Mouse (Mus musculus) adrenal gland, adult 18-20 months (tissue): ENCODE results near the gene Ptp4a2. TPM values are rescaled to one million over a fixed set of nuclear protein-coding genes. Genes with fewer than 3 reads are reported as not detected.
"Not testable (repeated sequence)": the region's sequence is repeated elsewhere in the genome, so short reads cannot be mapped to it uniquely, and the experiment has no call there.

ENCODE experiments used
- DNase-seq, 2 experiments: peaks; one replicate each; pipeline ENCODE4 v3.0.0; 2021 to 2022; ENCODE audit warnings: low spot score in 2 of 2
- long read RNA-seq, 2 experiments: library from polyadenylated mRNA; stranded (forward); transcript quantifications; one replicate each; pipeline ENCODE4 v2.0.0; 2021
- total RNA-seq, 2 experiments: library from RNA; stranded (reverse); gene quantifications; 1 replicate in 1 of 2; 2 replicates in 1 of 2; pipeline ENCODE4 v1.2.3; 2021

The Ptp4a2 gene
- total RNA-seq, result 100 to 1,000 TPM; 291 to 386 TPM
- long read RNA-seq, experiment 1, transcript Ptp4a2-201 (6 exons, 3,646 nt), result major isoform, 82 of 121 reads
- long read RNA-seq, experiment 1, transcript Ptp4a2-207 (6 exons, 3,382 nt), result minor isoform, 23 of 121 reads
- long read RNA-seq, experiment 1, partial matches to known transcripts, result 1 of 121 reads
- long read RNA-seq, experiment 1, other reads (novel, unspliced or antisense), result 15 of 121 reads
- long read RNA-seq, experiment 2, transcript Ptp4a2-207 (6 exons, 3,382 nt), result minor isoform, 20 of 195 reads
- long read RNA-seq, experiment 2, transcript Ptp4a2-201 (6 exons, 3,646 nt), result major isoform, 113 of 195 reads
- long read RNA-seq, experiment 2, partial matches to known transcripts, result 17 of 195 reads
- long read RNA-seq, experiment 2, other reads (novel, unspliced or antisense), result 45 of 195 reads

DNA sequence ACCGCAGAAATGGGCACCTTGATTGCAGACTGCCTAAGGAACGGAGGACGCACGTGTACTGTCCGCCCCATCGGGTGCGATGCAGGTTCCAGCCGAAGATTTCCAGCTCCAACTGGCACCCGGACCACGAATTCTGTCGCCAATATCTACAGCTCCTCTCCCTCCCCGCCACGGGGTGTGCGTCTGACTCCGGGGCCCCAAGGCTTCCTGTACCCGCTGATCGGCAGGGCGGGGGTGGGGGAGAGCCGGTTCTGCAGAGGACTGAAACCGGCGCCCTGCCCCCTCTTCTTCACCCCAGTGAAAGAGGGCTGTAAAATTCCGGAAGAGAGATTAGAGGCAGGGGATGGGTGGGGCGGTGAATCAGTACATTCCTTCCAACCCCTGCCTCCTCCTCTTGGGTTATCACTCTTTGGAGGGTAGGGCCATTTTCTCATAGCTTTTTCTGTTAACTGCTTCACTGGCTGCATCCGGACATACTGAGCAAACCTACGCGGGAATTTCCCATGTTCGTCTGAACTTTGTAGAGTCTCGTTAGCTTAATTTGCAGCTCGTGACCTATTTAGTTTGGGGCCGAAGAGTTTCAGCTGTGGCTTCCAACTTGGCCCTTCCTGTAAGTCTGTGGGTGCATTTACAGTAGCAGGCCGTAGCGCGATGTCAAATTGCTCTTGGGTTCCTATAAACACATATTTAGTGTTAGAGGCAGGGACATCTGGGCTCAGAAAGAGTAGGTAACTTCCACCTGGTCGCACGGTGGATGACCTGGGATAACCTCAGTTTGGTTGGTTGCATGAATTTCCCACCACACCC, at the start of gene Ptp4a2:
Ptp4a2 (plus strand) TSS at position 422 of the 807 bp plus-strand sequence.
- DNase-seq, result peak; percentile 53 to 54

DNA sequence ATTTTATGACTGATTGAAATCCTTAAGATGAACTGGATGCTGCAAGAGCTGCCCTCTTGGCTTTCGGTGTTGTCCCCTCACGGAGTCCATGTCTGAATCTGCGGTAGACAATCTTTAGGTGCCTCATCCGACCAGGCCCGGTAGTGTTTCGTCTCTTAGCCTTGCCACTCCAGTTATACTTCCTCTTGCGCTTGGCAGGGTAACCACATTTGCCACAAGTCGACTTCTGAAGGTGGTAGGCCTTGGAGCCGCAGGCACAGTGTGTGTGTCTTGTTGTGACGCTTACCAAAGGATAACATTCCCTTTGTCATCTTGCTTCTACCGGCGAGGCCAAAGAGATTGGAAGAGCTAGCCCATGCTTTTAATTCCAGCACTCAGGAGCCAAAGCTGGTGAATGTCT, 49.4 kb upstream of the Ptp4a2 start:
- DNase-seq, result no peak

DNA sequence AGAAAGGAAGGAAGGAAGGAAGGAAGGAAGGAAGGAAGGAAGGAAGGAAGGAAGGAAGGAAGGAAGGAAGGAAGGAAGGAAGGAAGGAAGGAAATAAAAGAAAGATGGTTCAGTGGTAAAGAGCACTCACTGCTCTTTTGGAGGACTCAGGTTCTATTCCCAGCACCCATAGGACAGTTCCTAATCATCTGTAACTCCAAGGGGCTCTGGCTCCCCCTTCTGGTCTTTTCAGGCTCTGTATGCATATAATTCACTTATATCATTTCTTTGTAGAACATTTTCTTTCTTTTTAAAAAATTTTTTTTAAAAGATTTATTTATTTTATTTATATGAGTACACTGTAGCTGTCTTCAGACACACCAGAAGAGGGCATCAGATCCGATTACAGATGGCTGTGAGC, 48.5 kb upstream of the Ptp4a2 start:
- DNase-seq, result not testable (repeated sequence)

DNA sequence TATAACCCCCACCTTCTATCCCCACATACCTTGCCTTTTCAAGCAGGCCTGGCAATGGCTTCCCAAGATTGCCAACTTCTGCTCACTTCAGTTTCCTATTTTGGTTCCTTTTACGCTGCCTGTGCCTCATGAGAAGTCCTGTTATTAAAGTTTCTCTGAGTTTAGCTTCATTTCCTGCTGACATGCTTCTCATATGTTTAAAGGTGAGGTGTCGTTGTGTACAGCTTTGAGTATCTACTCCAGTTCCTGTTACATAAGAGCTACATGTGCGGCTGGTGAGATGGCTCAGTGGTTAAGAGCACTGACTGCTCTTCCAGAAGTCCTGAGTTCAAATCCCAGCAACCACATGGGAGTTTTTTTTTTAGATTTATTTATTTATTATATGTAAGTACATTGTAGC, 45.7 kb upstream of the Ptp4a2 start:
- DNase-seq, result no peak

DNA sequence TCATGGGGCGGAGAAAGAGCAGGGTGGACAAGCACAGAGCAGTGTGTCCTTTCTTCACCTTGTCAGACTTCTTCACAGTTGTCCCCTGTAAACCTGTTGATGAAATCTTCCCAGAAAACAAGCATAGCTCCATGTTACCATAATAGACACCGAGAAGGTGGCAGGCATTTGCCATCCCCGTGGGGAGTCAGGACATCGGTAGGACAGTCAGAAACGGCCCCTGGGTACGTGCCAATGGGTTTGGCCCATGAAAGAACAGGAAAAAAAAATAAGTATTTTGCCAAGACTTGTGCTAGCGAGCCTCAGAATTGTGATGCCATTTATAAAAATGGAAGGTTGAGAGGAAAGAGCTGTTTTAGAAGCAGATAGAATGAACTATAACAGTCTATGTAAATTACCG, 43.2 kb upstream of the Ptp4a2 start:
- DNase-seq, result no peak

DNA sequence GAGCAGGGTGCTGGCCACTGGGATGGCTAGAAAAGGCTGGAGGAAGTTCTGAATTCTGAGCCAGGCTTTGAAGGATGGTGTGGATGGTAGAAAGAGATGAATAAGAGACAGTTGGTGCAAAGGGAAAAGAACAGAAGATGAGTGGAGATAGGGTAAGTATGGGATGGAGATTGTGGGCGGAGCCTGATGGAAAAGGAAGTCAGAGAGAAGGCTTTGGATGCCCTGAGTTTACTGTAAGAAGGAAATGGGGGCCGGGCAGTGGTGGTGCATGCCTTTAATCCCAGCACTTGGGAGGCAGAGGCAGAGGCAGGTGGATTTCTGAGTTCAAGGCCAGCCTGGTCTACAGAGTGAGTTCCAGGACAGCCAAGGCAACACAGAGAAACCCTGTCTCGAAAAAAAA, 42.3 kb upstream of the Ptp4a2 start:
- DNase-seq, result not testable (repeated sequence)

DNA sequence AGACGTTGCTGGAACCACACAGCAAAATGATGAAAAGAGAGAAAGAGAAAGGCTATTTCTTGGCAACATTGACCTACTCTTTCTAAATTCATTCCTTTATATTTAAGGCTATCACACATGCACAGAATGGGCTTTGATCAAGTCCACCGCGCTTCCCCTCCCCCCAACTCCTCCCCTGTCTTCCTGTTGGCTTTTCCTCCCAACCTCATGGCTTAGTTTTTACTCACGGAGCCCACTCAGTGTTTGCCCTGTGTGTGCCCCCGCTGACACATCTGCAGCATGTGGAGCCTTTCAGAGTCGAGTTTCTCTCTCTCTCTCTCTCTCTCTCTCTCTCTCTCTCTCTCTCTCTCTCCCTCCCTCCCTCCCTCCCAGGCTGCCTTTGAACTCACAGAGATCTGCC, 40.4 kb upstream of the Ptp4a2 start:
- no peak for DNase-seq

DNA sequence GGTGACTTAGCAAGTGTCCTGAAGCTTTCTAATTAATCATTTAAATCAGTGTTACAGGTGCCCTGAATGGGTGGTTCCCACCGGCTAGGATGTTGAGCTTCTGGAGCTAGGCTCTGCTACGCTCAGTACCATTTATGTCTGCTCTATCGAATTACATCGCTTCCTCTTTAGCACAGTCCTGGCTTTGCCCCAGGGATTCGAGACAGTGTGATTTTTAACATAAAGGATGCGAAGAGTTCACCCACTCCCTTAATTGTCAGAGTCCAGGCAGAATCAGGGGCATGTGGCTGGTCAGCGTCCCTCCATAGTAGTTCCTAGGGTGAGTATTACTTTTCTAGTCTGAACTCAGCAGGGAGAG, 39.7 kb upstream of the Ptp4a2 start:
- DNase-seq, result no peak

DNA sequence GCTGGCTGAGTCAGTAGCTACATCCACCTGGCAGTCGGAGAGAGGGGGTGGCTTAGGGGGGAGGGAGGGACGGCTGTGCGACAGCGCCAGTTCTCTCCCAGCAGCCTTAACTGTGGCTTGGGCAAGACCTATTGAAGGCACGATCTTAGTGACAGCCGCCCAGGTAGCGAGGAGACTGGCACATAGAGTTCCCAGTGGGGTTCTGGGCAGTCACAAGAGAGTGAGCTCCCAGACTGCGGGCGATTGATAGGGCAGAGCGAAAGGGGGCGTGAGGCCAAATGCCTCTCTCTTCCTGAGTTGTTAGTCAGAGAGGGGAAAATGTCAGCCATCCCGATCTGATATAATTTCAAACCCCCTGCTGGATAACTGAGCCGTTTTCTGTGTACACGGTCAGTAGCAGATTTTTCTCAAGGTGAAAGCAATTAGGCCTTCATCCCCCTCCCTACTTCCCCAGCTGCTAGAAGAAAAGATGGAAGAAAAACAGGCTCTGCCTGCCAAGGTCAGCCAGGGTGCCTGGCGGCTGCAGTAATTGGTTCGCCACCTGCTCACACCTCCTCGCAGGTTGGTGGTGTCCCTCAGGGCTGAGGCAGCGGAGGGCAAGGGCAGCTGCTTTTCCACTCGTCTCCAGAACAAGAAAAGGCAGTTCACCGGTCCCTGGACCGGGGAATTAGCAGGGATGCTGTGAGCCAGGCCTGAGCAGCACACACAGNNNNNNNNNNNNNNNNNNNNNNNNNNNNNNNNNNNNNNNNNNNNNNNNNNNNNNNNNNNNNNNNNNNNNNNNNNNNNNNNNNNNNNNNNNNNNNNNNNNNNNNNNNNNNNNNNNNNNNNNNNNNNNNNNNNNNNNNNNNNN, 39.1 kb upstream of the Ptp4a2 start:
- DNase-seq, result no peak

DNA sequence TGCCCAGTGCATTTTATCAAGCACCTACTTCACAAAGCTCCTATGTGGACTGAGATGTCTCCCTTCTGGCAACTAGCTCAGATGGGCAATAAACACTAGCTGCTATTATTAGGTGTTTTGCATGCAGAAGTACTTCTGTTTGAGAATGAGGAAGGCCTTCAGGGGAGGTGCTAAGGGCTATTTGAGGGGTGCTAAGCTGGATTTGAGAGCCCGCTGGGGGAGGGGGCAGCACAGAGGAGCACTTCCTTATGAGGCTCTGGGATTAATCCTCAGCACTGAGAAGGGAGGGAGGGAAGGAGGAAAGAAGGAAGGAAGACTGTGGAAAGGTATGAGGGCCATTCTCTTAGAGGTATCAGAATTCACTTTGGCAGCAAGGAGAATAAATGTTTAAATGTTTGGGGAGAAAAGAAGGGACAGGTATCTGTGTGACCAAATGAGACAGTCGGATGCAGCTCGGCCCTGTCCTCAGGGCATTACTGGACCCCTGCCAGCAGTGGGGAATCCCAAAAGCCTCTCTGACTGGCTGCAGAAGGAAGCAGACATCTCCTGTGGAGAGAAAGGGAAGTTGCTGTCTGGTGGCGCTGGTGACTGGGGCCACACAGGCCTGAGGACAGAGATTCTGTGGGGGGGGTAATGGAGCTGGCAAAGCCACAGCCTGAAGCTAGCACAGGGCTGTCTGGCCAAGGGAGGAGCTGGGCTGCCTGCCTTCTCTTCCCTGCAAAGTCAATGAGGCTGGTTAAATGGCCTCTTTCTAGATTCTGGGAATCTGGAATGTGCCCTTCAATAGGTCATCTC, 28.9 kb upstream of the Ptp4a2 start:
- DNase-seq, result peak in 1 of 2 experiments; percentile 39

DNA sequence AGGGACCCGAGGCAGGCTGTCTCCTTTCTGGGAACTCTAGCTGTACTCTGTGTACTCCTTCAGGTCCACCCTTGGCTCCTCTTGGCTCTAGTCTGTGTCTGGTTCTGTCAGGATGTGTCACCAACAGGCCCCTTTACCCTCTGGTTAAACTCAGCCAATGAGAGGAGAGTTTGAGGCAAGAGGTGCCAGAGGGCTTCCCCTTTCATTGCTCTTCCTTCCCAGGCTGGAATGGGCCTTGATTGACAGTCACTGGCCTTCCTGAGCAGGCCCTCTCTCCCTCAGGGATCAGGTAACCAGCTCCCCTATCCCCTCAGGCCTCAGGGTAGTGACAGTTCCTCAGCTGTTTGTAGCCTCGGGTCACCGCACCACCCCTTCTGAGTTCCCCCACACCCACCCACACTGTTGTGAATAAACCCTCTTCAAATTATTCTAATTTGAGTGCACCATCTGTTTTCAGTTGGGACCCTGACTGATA, 28.1 kb upstream of the Ptp4a2 start:
- no peak for DNase-seq

DNA sequence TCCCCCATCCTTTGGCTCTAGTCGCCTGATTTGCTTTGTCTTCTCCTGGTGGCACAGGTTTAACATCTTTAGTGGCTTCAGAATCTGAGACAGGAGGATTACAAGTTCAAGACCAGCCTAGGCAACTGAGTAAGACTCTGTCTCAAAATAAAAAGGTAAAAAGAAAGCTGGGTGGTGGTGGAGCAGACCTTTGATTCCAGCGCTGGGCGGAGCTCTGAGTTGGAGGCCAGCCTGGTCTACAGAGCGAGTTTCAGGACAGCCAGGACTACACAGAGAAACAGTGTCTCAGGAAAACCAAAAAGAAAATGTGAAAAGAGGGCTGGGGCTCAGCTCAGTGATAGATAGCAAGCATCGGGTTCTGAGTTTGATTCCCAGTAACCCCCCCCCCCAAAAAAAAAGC, 27.5 kb upstream of the Ptp4a2 start:
- no peak for DNase-seq

DNA sequence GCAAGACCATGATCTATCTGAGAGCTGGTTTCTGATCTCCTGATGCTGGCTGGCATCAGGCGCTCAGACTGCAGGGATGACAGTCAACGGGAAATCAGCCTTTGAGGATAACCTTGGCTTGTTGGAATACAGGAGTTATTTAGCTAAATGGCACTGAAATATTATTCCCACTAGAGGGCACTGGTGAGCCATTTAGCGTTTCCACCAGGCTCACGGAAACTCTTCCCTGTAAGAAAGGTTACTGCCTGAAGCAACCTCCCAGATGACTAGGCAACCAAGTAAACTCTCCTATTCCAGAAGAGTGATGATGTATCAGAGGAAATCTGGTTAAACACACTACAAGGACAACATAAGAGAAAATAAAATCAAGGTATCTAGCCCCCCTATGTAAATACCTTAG, 25.8 kb upstream of the Ptp4a2 start:
- peak; percentile 51 to 74 for DNase-seq

DNA sequence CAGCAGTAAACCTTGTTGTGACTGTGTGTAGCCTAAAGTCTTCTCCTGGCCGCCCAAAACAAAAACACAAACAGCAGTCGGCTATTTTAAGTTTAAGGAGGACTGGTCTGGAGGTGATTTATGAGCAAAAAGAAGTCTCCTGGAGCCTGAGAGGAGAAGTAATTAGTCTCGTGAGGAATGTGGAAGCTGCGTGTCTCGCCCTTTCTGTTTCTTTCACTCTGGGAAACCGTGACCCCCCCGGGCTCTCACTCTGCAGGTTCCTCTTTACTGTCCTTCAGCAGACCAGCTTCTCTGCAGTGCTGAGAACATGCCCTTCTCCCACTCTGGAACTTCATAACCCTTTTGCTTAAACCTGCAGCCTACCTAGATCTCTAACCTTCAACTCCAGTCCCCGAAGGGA, 22.3 kb upstream of the Ptp4a2 start:
- DNase-seq, result no peak

DNA sequence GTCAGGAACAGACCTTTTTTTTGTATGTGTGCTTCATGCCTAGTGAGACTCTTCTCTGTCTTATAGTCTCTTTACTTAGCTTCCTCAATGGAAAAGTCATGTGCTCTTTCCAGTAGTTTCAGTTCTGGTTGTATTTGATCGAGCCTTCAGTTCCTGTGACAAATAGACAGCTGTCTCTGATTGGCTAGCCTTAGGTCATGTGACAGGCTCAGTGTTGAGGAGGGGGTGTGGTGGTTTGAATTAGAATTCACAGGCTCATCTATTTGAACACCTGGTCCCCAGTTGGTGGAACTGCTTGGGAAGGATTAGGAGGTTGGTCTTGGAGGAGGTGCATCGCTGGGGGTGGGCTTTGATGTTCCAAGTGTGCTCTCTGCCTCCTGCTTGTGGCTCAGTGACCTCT, 21.4 kb upstream of the Ptp4a2 start:
- DNase-seq, result no peak

DNA sequence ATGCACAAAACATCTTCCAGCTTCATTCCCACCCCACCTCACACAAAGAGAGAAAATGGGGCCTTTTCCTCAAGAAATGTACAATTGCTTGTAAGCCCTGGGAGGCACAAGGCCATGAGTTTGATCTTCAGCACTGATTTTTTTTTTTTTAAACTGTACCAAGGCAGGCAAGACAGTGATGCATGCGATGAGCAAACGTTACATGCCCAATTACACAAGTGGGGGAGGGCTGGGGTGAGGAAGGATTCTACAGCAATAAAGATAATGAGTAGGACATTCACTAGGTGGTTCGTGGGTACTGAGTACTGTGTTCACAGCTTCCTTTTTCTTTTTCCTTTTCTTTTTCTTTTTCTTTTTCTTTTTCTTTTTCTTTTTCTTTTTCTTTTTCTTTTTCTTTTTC, 20.5 kb upstream of the Ptp4a2 start:
- no peak for DNase-seq

DNA sequence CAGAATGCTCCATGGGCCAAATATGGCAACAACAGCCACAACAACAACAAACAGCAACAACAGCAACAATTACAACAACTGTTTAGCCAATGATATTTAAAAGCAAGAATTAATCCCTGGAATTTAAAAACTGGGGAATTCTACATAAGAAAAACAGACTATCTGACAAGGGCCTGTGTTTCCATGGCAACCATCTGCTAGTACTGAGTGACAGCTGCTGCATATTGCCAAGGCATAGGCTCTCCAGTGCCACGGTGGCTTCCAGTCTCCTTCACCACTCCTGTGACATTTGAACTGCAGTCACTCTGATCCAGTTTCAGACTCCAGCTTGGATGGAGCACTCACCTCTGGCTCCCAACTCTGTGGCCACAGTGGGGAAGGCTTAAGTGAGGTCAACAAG, 19.6 kb upstream of the Ptp4a2 start:
- no peak for DNase-seq

DNA sequence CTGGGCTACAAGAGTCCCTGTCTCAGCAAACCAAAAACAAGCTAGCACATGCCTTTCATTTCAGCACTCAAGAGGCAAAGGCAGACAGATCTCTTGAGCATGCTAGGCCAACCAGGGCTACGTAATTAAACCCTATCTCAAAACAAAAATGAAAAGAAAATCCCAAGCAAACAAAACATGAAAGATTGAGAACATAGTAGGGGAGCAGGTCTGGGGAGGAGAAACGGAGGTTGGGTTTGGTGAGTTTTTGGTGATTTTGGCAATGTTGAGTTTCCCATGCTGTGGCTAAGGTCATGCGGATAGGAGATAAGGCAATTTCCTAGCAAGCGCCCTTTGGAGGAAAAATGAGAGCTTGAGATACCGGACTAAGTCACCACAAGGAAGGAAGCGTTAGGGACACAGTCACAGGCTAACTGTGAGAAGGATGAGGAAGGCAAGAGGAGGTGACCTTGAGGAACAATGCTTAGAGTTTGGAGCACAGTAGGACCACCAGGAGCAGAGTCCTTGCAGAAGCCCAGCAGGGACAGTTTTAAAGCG, 18.3 kb upstream of the Ptp4a2 start:
- DNase-seq, result no peak

DNA sequence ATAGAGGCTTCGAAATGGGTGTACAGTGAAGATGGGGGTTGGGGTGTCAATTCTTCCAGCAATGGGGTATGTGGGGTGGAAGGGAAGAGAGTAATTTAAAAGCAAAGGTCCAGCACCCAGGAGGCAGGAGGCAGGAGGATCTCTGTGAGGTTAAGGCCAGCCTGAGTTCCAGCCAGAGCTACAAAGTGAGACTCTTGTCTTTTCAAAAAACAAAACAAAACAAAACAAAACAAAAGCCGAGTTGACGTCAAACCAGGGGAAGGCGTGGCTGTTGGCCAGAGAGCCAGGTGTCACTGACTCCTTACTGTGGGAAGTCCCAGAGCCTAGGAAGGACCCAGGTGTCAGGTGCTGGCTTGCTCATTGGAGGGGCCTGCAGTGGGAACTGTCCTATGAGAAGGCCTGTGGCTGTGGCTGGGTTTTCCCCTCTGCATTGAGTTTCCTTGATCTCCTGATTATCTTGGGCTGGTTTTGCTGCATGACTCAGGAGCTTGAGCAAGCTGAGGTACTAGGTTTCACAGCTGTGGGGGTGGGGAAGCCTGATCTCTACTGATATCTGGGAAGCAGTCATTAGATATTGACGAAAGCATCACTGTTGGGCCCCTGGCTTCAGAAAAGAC, 17.2 kb upstream of the Ptp4a2 start:
- no peak for DNase-seq
